Mouse (Mus musculus): ENCODE results near the gene Fgfr4.
A peak's percentile ranks its signal among the peaks of the same experiment; 100 is the strongest.

The Fgfr4 gene

GRCm38 (mm10) chr13:55210193-55210970 lies 57.9 kb downstream of the Fgfr4 start:
- TF ChIP-seq NANOG (IDR thresholded peaks at IDR 0.05; ENCODE audit: borderline replicate concordance, low read length) (no peak), POU5F1 (IDR thresholded peaks at IDR 0.05; ENCODE audit: borderline replicate concordance, low read length) (no peak), CTCF (conservative IDR thresholded peaks at IDR 0.05; ENCODE audit: low read length) (no peak)
- H3K36me3 ChIP-seq (ENCODE audit: insufficient read depth, low read length): peaks cover 27% of the 10 kb centered on the region
- H3K4me1 ChIP-seq (replicated peaks; ENCODE audit: low read depth, low read length): peaks cover 67% of the 10 kb centered on the region
- H3K9me3 ChIP-seq (ENCODE audit: low read length): no peaks in the 10 kb centered on the region
- no peaks in the 10 kb centered on the region for H3K27me3 ChIP-seq (ENCODE audit: insufficient read depth, low read length)
- H3K4me3 ChIP-seq (replicated peaks; ENCODE audit: low read length): peak overlapping the region; percentile 85

- no peak for TF ChIP-seq CTCF (conservative IDR thresholded peaks at IDR 0.05; ENCODE audit: low read length)
- no peak for TF ChIP-seq NANOG (IDR thresholded peaks at IDR 0.05; ENCODE audit: borderline replicate concordance, low read length)
- TF ChIP-seq POU5F1 (IDR thresholded peaks at IDR 0.05; ENCODE audit: borderline replicate concordance, low read length): no peak
- Histone ChIP-seq H3K36me3 (ENCODE audit: insufficient read depth, low read length) (peaks cover 32% of the 10 kb centered on the region), H3K4me1 (replicated peaks; ENCODE audit: low read depth, low read length) (peaks cover 70% of the 10 kb centered on the region), H3K9me3 (ENCODE audit: low read length) (no peaks in the 10 kb centered on the region), H3K27me3 (ENCODE audit: insufficient read depth, low read length) (no peaks in the 10 kb centered on the region), H3K4me3 (replicated peaks; ENCODE audit: low read length) (peak overlapping the region; percentile 85)
Observed at GRCm38 (mm10) chr13:55210971-55211220, 58.5 kb downstream of the Fgfr4 start.

- no peaks in the 10 kb centered on the region for H3K27me3 ChIP-seq (ENCODE audit: insufficient read depth, low read length)
- TF ChIP-seq NANOG (IDR thresholded peaks at IDR 0.05; ENCODE audit: borderline replicate concordance, low read length): no peak
- TF ChIP-seq CTCF (conservative IDR thresholded peaks at IDR 0.05; ENCODE audit: low read length): no peak
- no peak for TF ChIP-seq POU5F1 (IDR thresholded peaks at IDR 0.05; ENCODE audit: borderline replicate concordance, low read length)
- peak overlapping the region; percentile 90 for H3K4me3 ChIP-seq (replicated peaks; ENCODE audit: low read length)
- H3K36me3 ChIP-seq (ENCODE audit: insufficient read depth, low read length): peaks cover 37% of the 10 kb centered on the region
- H3K4me1 ChIP-seq (replicated peaks; ENCODE audit: low read depth, low read length): peaks cover 71% of the 10 kb centered on the region
- no peaks in the 10 kb centered on the region for H3K9me3 ChIP-seq (ENCODE audit: low read length)
Observed at GRCm38 (mm10) chr13:55211221-55212010, 59.0 kb downstream of the Fgfr4 start.

GRCm38 (mm10) chr13:55212011-55212360 lies 59.5 kb downstream of the Fgfr4 start:
- no peaks in the 10 kb centered on the region for H3K27me3 ChIP-seq (ENCODE audit: insufficient read depth, low read length)
- peaks cover 71% of the 10 kb centered on the region for H3K4me1 ChIP-seq (replicated peaks; ENCODE audit: low read depth, low read length)
- H3K36me3 ChIP-seq (ENCODE audit: insufficient read depth, low read length): peaks cover 43% of the 10 kb centered on the region
- TF ChIP-seq CTCF (conservative IDR thresholded peaks at IDR 0.05; ENCODE audit: low read length): no peak
- no peak for TF ChIP-seq POU5F1 (IDR thresholded peaks at IDR 0.05; ENCODE audit: borderline replicate concordance, low read length)
- TF ChIP-seq NANOG (IDR thresholded peaks at IDR 0.05; ENCODE audit: borderline replicate concordance, low read length): no peak
- H3K9me3 ChIP-seq (ENCODE audit: low read length): no peaks in the 10 kb centered on the region
- H3K4me3 ChIP-seq (replicated peaks; ENCODE audit: low read length): peak overlapping the region; percentile 90

- H3K9me3 ChIP-seq (ENCODE audit: low read length): no peaks in the 10 kb centered on the region
Observed at GRCm38 (mm10) chr13:55212361-55213137, 60.1 kb downstream of the Fgfr4 start.

GRCm38 (mm10) chr13:55213138-55213806 lies 60.8 kb downstream of the Fgfr4 start:
- H3K4me3 ChIP-seq (replicated peaks; ENCODE audit: low read length): peak overlapping the region; percentile 90
- no peaks in the 10 kb centered on the region for H3K27me3 ChIP-seq (ENCODE audit: insufficient read depth, low read length)
- peaks cover 56% of the 10 kb centered on the region for H3K36me3 ChIP-seq (ENCODE audit: insufficient read depth, low read length)
- H3K4me1 ChIP-seq (replicated peaks; ENCODE audit: low read depth, low read length): peaks cover 70% of the 10 kb centered on the region
- H3K9me3 ChIP-seq (ENCODE audit: low read length): no peaks in the 10 kb centered on the region
- TF ChIP-seq POU5F1 (IDR thresholded peaks at IDR 0.05; ENCODE audit: borderline replicate concordance, low read length) (no peak), NANOG (IDR thresholded peaks at IDR 0.05; ENCODE audit: borderline replicate concordance, low read length) (no peak), CTCF (conservative IDR thresholded peaks at IDR 0.05; ENCODE audit: low read length) (no peak)

More at GRCm38 (mm10) chr13:55212361-55213137, 60.1 kb downstream of the Fgfr4 start:
- Histone ChIP-seq H3K27me3 (ENCODE audit: insufficient read depth, low read length) (no peaks in the 10 kb centered on the region), H3K36me3 (ENCODE audit: insufficient read depth, low read length) (peaks cover 49% of the 10 kb centered on the region), H3K4me1 (replicated peaks; ENCODE audit: low read depth, low read length) (peaks cover 70% of the 10 kb centered on the region), H3K4me3 (replicated peaks; ENCODE audit: low read length) (peak overlapping the region; percentile 90)
- TF ChIP-seq NANOG (IDR thresholded peaks at IDR 0.05; ENCODE audit: borderline replicate concordance, low read length) (no peak), CTCF (conservative IDR thresholded peaks at IDR 0.05; ENCODE audit: low read length) (no peak), POU5F1 (IDR thresholded peaks at IDR 0.05; ENCODE audit: borderline replicate concordance, low read length) (no peak)
